Mouse (Mus musculus) Patski (cell line): ENCODE measurements around the gene Fgfr4. TPM values are rescaled to one million over a fixed set of nuclear protein-coding genes. Genes with fewer than 3 reads are reported as not detected.
"Not testable (repeated sequence)": the region's sequence is repeated elsewhere in the genome, so short reads cannot be mapped to it uniquely, and the experiment has no call there.

Experiments
- ATAC-seq: fragments of 100-300 bp; one replicate; pipeline ENCODE4 v1.8.0; 2021
- CTCF ChIA-PET: fragments of 350-600 bp; sonication (Branson Sonifier 250); formaldehyde crosslinking; loops from one replicate; lab custom pipeline; 2022; ENCODE audit warnings: inconsistent platforms; lab: Charles Lee
- POLR2A ChIA-PET: fragments of 350-600 bp; sonication (Branson Sonifier 250); formaldehyde crosslinking; loops from one replicate; lab custom pipeline; 2022; ENCODE audit warnings: antibody characterized with exemption, inconsistent platforms; lab: Charles Lee
- DNase-seq: peaks from one replicate; pipeline ENCODE4 v3.0.0-alpha.2; 2011; ENCODE audit warnings: low read depth, low spot score
- H3K27me3 ChIP-seq: fragments of 371-371 bp; one replicate; pipeline ENCODE4 v1.5.1; 2021
- CTCF ChIP-seq: fragments of 100-300 bp; IDR thresholded peaks from one replicate; pipeline ENCODE4 v1.5.1; 2021
- in situ Hi-C: fragments of 300-500 bp; cut with MboI; formaldehyde crosslinking; loops from 3 replicates; pipeline ENCODE4 v1.11.1; 2018; ENCODE audit warnings: low pct_unique_long_range_greater_than_20kb, mixed read lengths
- polyA plus RNA-seq: library from polyadenylated mRNA; unstranded; gene quantifications from one replicate; pipeline ENCODE4 v1.2.3, GENCODE M21; 2021

Gene Fgfr4
- polyA plus RNA-seq, 1 experiment from 2014 or later = 2.6 TPM

- no peak for DNase-seq
Measured at GRCm38 (mm10) chr13:55171517-55172335, 19.3 kb downstream of the Fgfr4 start.

GRCm38 (mm10) chr13:55172336-55172770, 19.9 kb downstream of the Fgfr4 start:
- ChIA-PET CTCF (interaction anchor here (1.0 kb wide), 1 partner anchor 35 kb away, joined by 3 read pairs; no protein-coding TSS in a partner anchor), POLR2A (no interaction called here)
- ATAC-seq (no peak), DNase-seq (no peak)
- H3K27me3 ChIP-seq = no peaks in the 10 kb centered on the region
- in situ Hi-C loops = no loop called here
- no peak for TF ChIP-seq CTCF

More at GRCm38 (mm10) chr13:55171517-55172335, 19.3 kb downstream of the Fgfr4 start:
- no peaks in the 10 kb centered on the region for H3K27me3 ChIP-seq
- in situ Hi-C loops = no loop called here
- POLR2A ChIA-PET = no interaction called here
- CTCF ChIA-PET = interaction anchor here (0.8 to 1.0 kb wide), 2 partner anchors 35 to 39 kb away, joined by 3 read pairs; no protein-coding TSS in a partner anchor
- TF ChIP-seq CTCF = no peak
- ATAC-seq = peak; percentile 66

GRCm38 (mm10) chr13:55174347-55174746, 21.9 kb downstream of the Fgfr4 start:
- DNase-seq (no peak), ATAC-seq (no peak)
- TF ChIP-seq CTCF = no peak
- POLR2A ChIA-PET = no interaction called here
- CTCF ChIA-PET = no interaction called here
- H3K27me3 ChIP-seq = no peaks in the 10 kb centered on the region
- in situ Hi-C loops = no loop called here

- in situ Hi-C loops = loop anchor here (5.0 kb wide), 2 partner anchors 39 to 379 kb away; no protein-coding TSS in a partner anchor
- CTCF ChIA-PET = no interaction called here
- H3K27me3 ChIP-seq = no peaks in the 10 kb centered on the region
- POLR2A ChIA-PET = no interaction called here
- no peak for TF ChIP-seq CTCF
- ATAC-seq (no peak), DNase-seq (no peak)
Measured at GRCm38 (mm10) chr13:55176265-55176664, 23.8 kb downstream of the Fgfr4 start.

GRCm38 (mm10) chr13:55177903-55178496, 25.6 kb downstream of the Fgfr4 start:
- no peak for TF ChIP-seq CTCF
- POLR2A ChIA-PET = no interaction called here
- ATAC-seq (no peak), DNase-seq (no peak)
- H3K27me3 ChIP-seq = no peaks in the 10 kb centered on the region
- in situ Hi-C loops = loop anchor here (5.0 kb wide), 2 partner anchors 41 to 381 kb away; no protein-coding TSS in a partner anchor
- CTCF ChIA-PET = interaction anchor here (0.8 to 1.0 kb wide), 3 partner anchors 12 to 46 kb away, joined by 3 read pairs; no protein-coding TSS in a partner anchor

GRCm38 (mm10) chr13:55178556-55178955, 26.1 kb downstream of the Fgfr4 start:
- CTCF ChIA-PET = interaction anchor here (0.8 to 1.0 kb wide), 2 partner anchors 43 to 47 kb away, joined by 3 read pairs; no protein-coding TSS in a partner anchor
- ATAC-seq (no peak), DNase-seq (no peak)
- POLR2A ChIA-PET = no interaction called here
- in situ Hi-C loops = loop anchor here (5.0 kb wide), 2 partner anchors 41 to 381 kb away; no protein-coding TSS in a partner anchor
- no peaks in the 10 kb centered on the region for H3K27me3 ChIP-seq
- TF ChIP-seq CTCF = peak; percentile 70

- CTCF ChIA-PET = interaction anchor here (1.1 to 1.6 kb wide), 2 partner anchors 10 to 45 kb away, joined by 3 read pairs; no protein-coding TSS in a partner anchor
- no peak for TF ChIP-seq CTCF
- ATAC-seq (no peak), DNase-seq (no peak)
- in situ Hi-C loops = loop anchor here (5.0 kb wide), 2 partner anchors 42 to 382 kb away; no protein-coding TSS in a partner anchor
- no peaks in the 10 kb centered on the region for H3K27me3 ChIP-seq
- POLR2A ChIA-PET = no interaction called here
Measured at GRCm38 (mm10) chr13:55179591-55179990, 27.2 kb downstream of the Fgfr4 start.

GRCm38 (mm10) chr13:55181786-55182172, 29.3 kb downstream of the Fgfr4 start:
- ATAC-seq (no peak), DNase-seq (no peak)
- no peaks in the 10 kb centered on the region for H3K27me3 ChIP-seq
- CTCF ChIA-PET = no interaction called here
- in situ Hi-C loops = no loop called here
- POLR2A ChIA-PET = no interaction called here
- no peak for TF ChIP-seq CTCF

- no peaks in the 10 kb centered on the region for H3K27me3 ChIP-seq
- in situ Hi-C loops = no loop called here
- TF ChIP-seq CTCF = peak; percentile 74
- no peak for DNase-seq
- ATAC-seq = no peak
- ChIA-PET CTCF (interaction anchor here (0.9 to 1.5 kb wide), 3 partner anchors 12 to 39 kb away, joined by 3 to 4 read pairs (median 4); no protein-coding TSS in a partner anchor), POLR2A (no interaction called here)
Measured at GRCm38 (mm10) chr13:55182173-55182894, 29.9 kb downstream of the Fgfr4 start.

- POLR2A ChIA-PET = no interaction called here
- ATAC-seq = no peak
- no peak for DNase-seq
Measured at GRCm38 (mm10) chr13:55183382-55183781, 30.9 kb downstream of the Fgfr4 start.

GRCm38 (mm10) chr13:55187062-55187461, 34.6 kb downstream of the Fgfr4 start:
- H3K27me3 ChIP-seq, POLR2A ChIA-PET, ATAC-seq, CTCF ChIA-PET, in situ Hi-C loops, DNase-seq: not testable (repeated sequence)

More at GRCm38 (mm10) chr13:55183382-55183781, 30.9 kb downstream of the Fgfr4 start:
- CTCF ChIA-PET = interaction anchor here (0.9 to 1.5 kb wide), 3 partner anchors 11 to 38 kb away, joined by 3 to 4 read pairs (median 4); no protein-coding TSS in a partner anchor
- TF ChIP-seq CTCF = no peak
- in situ Hi-C loops = no loop called here
- H3K27me3 ChIP-seq = no peaks in the 10 kb centered on the region
